Mouse (Mus musculus) retina, postnatal 1 day (tissue): ENCODE data around the gene Gm15085.
"Not testable (repeated sequence)": the region's sequence is repeated elsewhere in the genome, so short reads cannot be mapped to it uniquely, and the experiment has no call there.

Experiments used
- DNase-seq: peaks from one replicate; pipeline ENCODE4 v3.0.0-alpha.2; 2012

Gm15085 gene

GRCm38 (mm10) chrX:149447317-149447716 is at the start of gene Gm15085:
TSS of gene Gm15085 (plus strand) at chrX:149447617.
- DNase-seq = not testable (repeated sequence)
